Mouse (Mus musculus): ENCODE measurements around the gene Kndc1. TPM values are rescaled to one million over a fixed set of nuclear protein-coding genes. Genes with fewer than 3 reads are reported as not detected.

Kndc1 gene
- polyA plus RNA-seq (2017; shearing (Covaris generic)): 0.48 TPM

DNA sequence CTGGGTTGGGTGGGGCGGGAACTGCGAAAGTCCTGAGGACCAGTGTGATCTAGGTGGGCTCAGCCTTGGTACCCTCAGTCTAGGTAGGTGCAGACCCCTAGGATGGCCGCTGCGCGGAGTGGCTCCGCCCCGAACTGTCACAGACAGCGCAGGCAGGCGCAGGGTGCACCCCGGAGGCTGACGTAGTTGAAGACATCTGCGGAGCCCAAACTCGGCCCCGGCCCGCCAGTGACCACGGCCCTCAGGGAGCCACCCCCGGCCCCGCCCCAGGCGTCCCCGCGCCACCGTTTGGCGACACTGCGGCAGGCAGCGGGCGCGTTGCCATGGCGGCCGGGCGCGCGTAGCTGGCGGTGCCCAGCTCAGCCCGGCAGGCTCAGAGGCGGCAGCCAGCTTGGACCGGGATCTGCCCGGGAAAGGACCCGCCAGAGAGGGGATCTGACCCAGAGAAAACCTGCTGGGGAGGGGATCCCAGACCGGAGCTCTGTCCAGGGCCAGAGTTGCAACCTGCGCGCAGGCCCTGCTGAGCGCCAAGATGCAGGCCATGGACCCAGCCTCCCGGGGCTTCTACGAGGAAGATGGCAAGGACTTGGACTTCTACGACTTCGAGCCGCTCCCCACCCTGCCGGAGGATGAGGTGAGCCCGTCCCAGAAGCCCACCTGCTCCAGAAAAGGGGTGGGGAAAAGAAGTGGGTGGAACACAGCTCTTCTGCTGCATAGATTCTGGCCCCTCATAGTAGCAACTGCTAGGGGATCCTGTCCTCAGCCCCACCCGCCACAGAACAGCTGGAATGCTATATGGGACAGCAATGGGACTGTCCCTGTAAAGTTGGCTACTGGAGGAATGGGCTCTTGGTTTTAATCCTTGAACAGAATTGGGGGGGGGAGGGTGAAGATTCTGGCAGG is at the start of gene Kndc1:
Kndc1 (plus strand) TSS at position 42 of the 903 bp plus-strand sequence.

DNA sequence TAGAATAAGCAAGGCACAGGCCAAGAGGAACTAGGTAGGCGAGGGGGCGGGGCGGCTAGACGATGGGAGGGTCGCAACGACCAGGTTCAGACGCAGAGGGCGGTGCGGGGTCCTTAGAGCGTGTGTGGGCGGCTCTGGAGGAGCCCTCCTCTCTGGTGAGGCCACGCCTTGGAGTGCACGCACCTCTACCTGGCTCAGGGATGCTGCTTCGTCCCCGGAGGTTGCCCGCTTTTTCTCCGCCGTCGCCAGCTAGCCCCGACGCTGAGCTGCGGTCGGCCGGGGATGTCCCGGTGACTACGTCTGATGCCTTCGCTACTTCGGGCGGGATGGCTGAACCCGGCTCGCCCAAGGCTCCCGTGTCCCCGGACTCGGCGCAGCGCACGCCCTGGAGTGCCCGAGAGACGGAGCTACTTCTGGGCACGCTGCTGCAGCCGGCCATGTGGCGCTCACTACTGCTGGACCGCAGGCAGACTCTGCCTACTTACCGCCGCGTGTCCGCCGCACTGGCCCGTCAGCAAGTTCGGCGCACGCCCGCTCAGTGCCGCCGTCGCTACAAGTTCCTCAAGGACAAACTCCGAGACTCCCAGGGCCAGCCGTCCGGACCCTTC is 49.3 kb downstream of the Kndc1 start, which contains the start of gene Utf1:
Utf1 (plus strand) TSS at position 116 of the 608 bp plus-strand sequence.

GRCm38 (mm10) chr7:139978278-139978892 is 83.9 kb downstream of the Kndc1 start, which contains the start of gene 6430531B16Rik:
6430531B16Rik (minus strand) TSS chr7:139978755.

Other genes with a start within 250 kb of the Kndc1 start
- not detected for gene Cfap46, start 210.9 kb upstream of the Kndc1 start, polyA plus RNA-seq (2017; shearing (Covaris generic))
- not detected for gene Adgra1, start 60.5 kb upstream of the Kndc1 start, polyA plus RNA-seq (2017; shearing (Covaris generic))
- 2.8 TPM for gene Utf1, start 49.1 kb downstream of the Kndc1 start, polyA plus RNA-seq (2017; shearing (Covaris generic))
- gene 6430531B16Rik, start 84.1 kb downstream of the Kndc1 start, polyA plus RNA-seq (2017; shearing (Covaris generic)): 0.66 TPM
- 14.4 TPM for gene Adam8, start 97.9 kb downstream of the Kndc1 start, polyA plus RNA-seq (2017; shearing (Covaris generic))
- gene Zfp511, start 141.7 kb downstream of the Kndc1 start, polyA plus RNA-seq (2017; shearing (Covaris generic)): 51.3 TPM
- gene Tubgcp2, start 142.0 kb downstream of the Kndc1 start, polyA plus RNA-seq (2017; shearing (Covaris generic)): 45.6 TPM
- gene Msx3, start 154.4 kb downstream of the Kndc1 start, polyA plus RNA-seq (2017; shearing (Covaris generic)): not detected
- not detected for gene Caly, start 187.9 kb downstream of the Kndc1 start, polyA plus RNA-seq (2017; shearing (Covaris generic))
- not detected for gene Prap1, start 198.7 kb downstream of the Kndc1 start, polyA plus RNA-seq (2017; shearing (Covaris generic))
- gene Fuom, start 207.7 kb downstream of the Kndc1 start, polyA plus RNA-seq (2017; shearing (Covaris generic)): 14.9 TPM
- 2.4 TPM for gene Paox, start 221.1 kb downstream of the Kndc1 start, polyA plus RNA-seq (2017; shearing (Covaris generic))
- gene Echs1, start 221.8 kb downstream of the Kndc1 start, polyA plus RNA-seq (2017; shearing (Covaris generic)): 70.5 TPM
- gene Mtg1, start 242.9 kb downstream of the Kndc1 start, polyA plus RNA-seq (2017; shearing (Covaris generic)): 45.8 TPM

Measured in CD4-positive, CD25-positive, alpha-beta regulatory T cell, adult 9 weeks (primary cell).